Mouse (Mus musculus): Measurements from ENCODE around the gene Olfr986.

Gene Olfr986

DNA sequence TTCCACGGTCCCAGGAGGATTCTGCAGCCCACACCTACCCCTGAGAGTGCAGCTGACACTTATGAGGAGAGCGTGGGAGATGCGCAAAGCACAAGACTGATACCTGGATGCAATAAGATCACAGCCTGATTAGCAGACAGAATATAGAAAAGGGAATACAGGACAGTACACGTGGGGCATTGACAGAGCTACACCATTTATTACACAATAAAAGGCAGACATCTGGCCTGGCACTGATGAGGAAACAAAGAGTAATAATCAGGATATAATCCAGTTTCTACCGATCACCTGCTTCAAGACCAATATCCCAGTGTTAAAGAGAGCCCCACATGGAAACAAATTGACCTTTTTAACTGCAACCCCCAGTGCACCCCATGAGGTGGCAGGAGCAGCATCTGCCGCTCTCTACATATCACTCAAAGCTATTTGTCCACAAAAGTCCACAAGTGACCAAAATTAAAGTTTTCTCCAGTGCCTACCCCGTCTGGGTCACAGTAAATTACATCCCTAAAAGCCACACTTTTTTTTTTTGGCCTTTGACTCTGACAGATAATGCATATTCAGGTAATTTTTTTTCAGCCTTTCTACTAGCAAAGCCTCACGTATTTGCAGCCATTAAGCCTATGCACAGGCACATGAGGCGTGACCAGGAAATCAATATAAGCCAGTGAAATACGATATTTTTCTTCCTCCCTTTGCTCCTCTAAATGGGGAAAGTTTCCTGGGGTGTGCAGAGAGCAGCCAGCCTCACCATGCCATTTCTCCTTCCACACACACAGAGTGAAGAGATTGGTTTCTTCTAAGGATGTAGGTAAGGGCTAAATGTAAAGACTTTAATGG, 53.7 kb downstream of the Olfr986 start:
- DNase-seq = no peak

DNA sequence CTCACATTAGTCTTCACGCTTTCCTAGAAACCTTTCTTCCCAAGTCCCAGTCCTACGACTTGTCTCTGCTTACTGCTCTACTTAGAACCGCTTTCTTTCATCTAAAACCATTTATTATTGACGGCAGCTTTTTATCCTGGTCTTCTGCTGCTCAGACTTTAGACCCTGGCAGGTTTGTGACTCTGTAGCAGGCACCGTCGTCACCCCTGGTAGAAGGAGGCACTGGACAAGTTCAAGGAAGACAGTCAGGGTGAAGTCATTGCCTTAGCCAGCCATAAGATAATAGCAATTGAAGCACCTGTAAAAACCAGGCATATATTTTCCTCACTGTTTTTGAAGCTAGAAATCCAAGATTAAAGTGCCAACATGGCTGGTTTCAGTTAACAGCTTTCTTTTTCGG, 54.5 kb downstream of the Olfr986 start:
- DNase-seq = no peak
